Mouse (Mus musculus): ENCODE measurements around the gene L3mbtl4. TPM values are rescaled to one million over a fixed set of nuclear protein-coding genes. Genes with fewer than 3 reads are reported as not detected.

L3mbtl4 gene
- polyA plus RNA-seq, 1 experiment from 2014 or later: not detected

GRCm38 (mm10) chr17:68754789-68755188 is 481.2 kb downstream of the L3mbtl4 start:
- H3K4me2 ChIP-seq (ENCODE audit: low read length): no peak overlapping the region
- H3K27ac ChIP-seq (replicated peaks in 1 of 2; ENCODE audit: control insufficient read depth in 1 of 2, insufficient read depth in 1 of 2, low read depth in 2 of 2, low read length in 2 of 2): no peak overlapping the region
- 84% methylated on average over 11 of the region's 11 CpGs for WGBS
- H3K4me3 ChIP-seq (ENCODE audit: control insufficient read depth in 1 of 2, insufficient read depth in 1 of 2, low read depth in 1 of 2, low read length in 2 of 2): no peak overlapping the region
- no peaks in the 10 kb centered on the region for H3K9me3 ChIP-seq (ENCODE audit: control insufficient read depth, low read length)
- H3K9ac ChIP-seq (ENCODE audit: low read length): no peak overlapping the region
- H3K27me3 ChIP-seq (ENCODE audit: control insufficient read depth, insufficient read depth, low read length): no peaks in the 10 kb centered on the region
- no peaks in the 10 kb centered on the region for H3K36me3 ChIP-seq (ENCODE audit: control insufficient read depth, insufficient read depth, low read length)
- no peaks in the 10 kb centered on the region for H3K4me1 ChIP-seq (ENCODE audit: control insufficient read depth in 2 of 2, insufficient read depth in 2 of 2, low read length in 2 of 2)
- no peak for ATAC-seq (ENCODE audit: insufficient number of reproducible peaks, insufficient read depth, low FRiP score, low read depth)

DNA sequence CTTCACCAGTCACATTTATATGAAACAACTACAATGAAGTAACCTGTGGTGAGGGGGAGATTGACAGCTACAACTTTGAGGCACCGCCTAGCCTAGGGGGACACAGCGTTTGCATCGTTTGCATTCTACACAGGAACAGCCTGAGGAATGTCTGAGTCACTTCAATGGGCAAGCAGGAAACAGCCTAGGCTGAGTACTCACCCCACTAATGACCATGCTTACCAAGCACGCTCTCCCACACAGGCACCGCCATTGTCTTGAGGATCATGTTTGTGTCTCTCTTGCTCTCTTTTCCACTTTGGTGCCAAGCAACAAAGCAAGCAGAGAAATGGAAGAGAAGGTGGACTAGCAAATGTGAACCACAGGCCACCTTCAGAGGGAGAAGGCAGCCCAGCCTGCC is 484.8 kb downstream of the L3mbtl4 start:
- whole genome bisulfite sequencing: 49% methylated on average over 5 of the region's 5 CpGs

GRCm38 (mm10) chr17:68758936-68759335 is 485.3 kb downstream of the L3mbtl4 start:
- Histone ChIP-seq H3K4me1 (ENCODE audit: control insufficient read depth in 2 of 2, insufficient read depth in 2 of 2, low read length in 2 of 2) (no peaks in the 10 kb centered on the region), H3K4me2 (ENCODE audit: low read length) (no peak overlapping the region), H3K9me3 (ENCODE audit: control insufficient read depth, low read length) (no peaks in the 10 kb centered on the region), H3K36me3 (ENCODE audit: control insufficient read depth, insufficient read depth, low read length) (no peaks in the 10 kb centered on the region), H3K27me3 (ENCODE audit: control insufficient read depth, insufficient read depth, low read length) (no peaks in the 10 kb centered on the region), H3K9ac (ENCODE audit: low read length) (no peak overlapping the region), H3K4me3 (ENCODE audit: control insufficient read depth in 1 of 2, insufficient read depth in 1 of 2, low read depth in 1 of 2, low read length in 2 of 2) (no peak overlapping the region), H3K27ac (replicated peaks in 1 of 2; ENCODE audit: control insufficient read depth in 1 of 2, insufficient read depth in 1 of 2, low read depth in 2 of 2, low read length in 2 of 2) (no peak overlapping the region)
- WGBS: 50% methylated on average over 3 of the region's 3 CpGs
- ATAC-seq (ENCODE audit: insufficient number of reproducible peaks, insufficient read depth, low FRiP score, low read depth): no peak

More for the DNA sequence above, 484.8 kb downstream of the L3mbtl4 start:
- Histone ChIP-seq H3K36me3 (ENCODE audit: control insufficient read depth, insufficient read depth, low read length) (no peaks in the 10 kb centered on the region), H3K27me3 (ENCODE audit: control insufficient read depth, insufficient read depth, low read length) (no peaks in the 10 kb centered on the region), H3K4me1 (ENCODE audit: control insufficient read depth in 2 of 2, insufficient read depth in 2 of 2, low read length in 2 of 2) (no peaks in the 10 kb centered on the region), H3K27ac (replicated peaks in 1 of 2; ENCODE audit: control insufficient read depth in 1 of 2, insufficient read depth in 1 of 2, low read depth in 2 of 2, low read length in 2 of 2) (no peak overlapping the region), H3K9me3 (ENCODE audit: control insufficient read depth, low read length) (no peaks in the 10 kb centered on the region), H3K4me2 (ENCODE audit: low read length) (no peak overlapping the region), H3K9ac (ENCODE audit: low read length) (no peak overlapping the region), H3K4me3 (ENCODE audit: control insufficient read depth in 1 of 2, insufficient read depth in 1 of 2, low read depth in 1 of 2, low read length in 2 of 2) (no peak overlapping the region)
- ATAC-seq (ENCODE audit: insufficient number of reproducible peaks, insufficient read depth, low FRiP score, low read depth): no peak

- Histone ChIP-seq H3K4me1 (ENCODE audit: control insufficient read depth in 2 of 2, insufficient read depth in 2 of 2, low read length in 2 of 2) (no peaks in the 10 kb centered on the region), H3K4me3 (ENCODE audit: control insufficient read depth in 1 of 2, insufficient read depth in 1 of 2, low read depth in 1 of 2, low read length in 2 of 2) (no peak overlapping the region), H3K9me3 (ENCODE audit: control insufficient read depth, low read length) (no peaks in the 10 kb centered on the region), H3K36me3 (ENCODE audit: control insufficient read depth, insufficient read depth, low read length) (no peaks in the 10 kb centered on the region), H3K4me2 (ENCODE audit: low read length) (no peak overlapping the region), H3K27ac (replicated peaks in 1 of 2; ENCODE audit: control insufficient read depth in 1 of 2, insufficient read depth in 1 of 2, low read depth in 2 of 2, low read length in 2 of 2) (no peak overlapping the region), H3K9ac (ENCODE audit: low read length) (no peak overlapping the region), H3K27me3 (ENCODE audit: control insufficient read depth, insufficient read depth, low read length) (no peaks in the 10 kb centered on the region)
- no peak for ATAC-seq (ENCODE audit: insufficient number of reproducible peaks, insufficient read depth, low FRiP score, low read depth)
- 82% methylated on average over 1 of the region's 1 CpGs for WGBS
Observed at GRCm38 (mm10) chr17:68759978-68760377, 486.4 kb downstream of the L3mbtl4 start.

GRCm38 (mm10) chr17:68764329-68764880 is 490.8 kb downstream of the L3mbtl4 start:
- no peak overlapping the region for H3K27ac ChIP-seq (replicated peaks in 1 of 2; ENCODE audit: control insufficient read depth in 1 of 2, insufficient read depth in 1 of 2, low read depth in 2 of 2, low read length in 2 of 2)
- ATAC-seq (ENCODE audit: insufficient number of reproducible peaks, insufficient read depth, low FRiP score, low read depth): no peak
- H3K4me1 ChIP-seq (ENCODE audit: control insufficient read depth in 2 of 2, insufficient read depth in 2 of 2, low read length in 2 of 2): no peaks in the 10 kb centered on the region
- no peak overlapping the region for H3K4me2 ChIP-seq (ENCODE audit: low read length)
- H3K27me3 ChIP-seq (ENCODE audit: control insufficient read depth, insufficient read depth, low read length): no peaks in the 10 kb centered on the region
- no peak overlapping the region for H3K4me3 ChIP-seq (ENCODE audit: control insufficient read depth in 1 of 2, insufficient read depth in 1 of 2, low read depth in 1 of 2, low read length in 2 of 2)
- no peak overlapping the region for H3K9ac ChIP-seq (ENCODE audit: low read length)
- H3K9me3 ChIP-seq (ENCODE audit: control insufficient read depth, low read length): no peaks in the 10 kb centered on the region
- WGBS: 76% methylated on average over 10 of the region's 10 CpGs
- no peaks in the 10 kb centered on the region for H3K36me3 ChIP-seq (ENCODE audit: control insufficient read depth, insufficient read depth, low read length)

DNA sequence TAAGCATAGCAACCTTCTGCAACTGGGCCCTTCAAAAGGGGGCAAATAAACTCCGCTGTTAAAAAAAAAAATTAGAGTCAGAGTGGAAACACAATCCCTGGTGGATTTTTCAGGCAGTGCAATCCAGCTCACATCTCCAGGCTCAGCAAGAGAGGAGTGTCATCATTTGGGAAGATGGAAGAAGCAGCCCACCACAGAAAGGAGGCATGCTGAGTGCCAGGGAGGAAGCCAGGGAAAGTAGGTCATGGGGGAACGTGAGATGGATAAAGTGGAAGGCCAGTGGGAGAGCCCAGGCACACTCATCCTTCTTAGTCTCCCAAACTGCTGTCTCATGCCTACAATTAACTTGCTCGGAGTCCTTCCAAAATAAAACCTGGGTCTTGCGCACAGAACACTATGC is 496.0 kb downstream of the L3mbtl4 start:
- Histone ChIP-seq H3K27me3 (ENCODE audit: control insufficient read depth, insufficient read depth, low read length) (no peaks in the 10 kb centered on the region), H3K9ac (ENCODE audit: low read length) (no peak overlapping the region), H3K9me3 (ENCODE audit: control insufficient read depth, low read length) (no peaks in the 10 kb centered on the region), H3K27ac (replicated peaks in 1 of 2; ENCODE audit: control insufficient read depth in 1 of 2, insufficient read depth in 1 of 2, low read depth in 2 of 2, low read length in 2 of 2) (no peak overlapping the region), H3K36me3 (ENCODE audit: control insufficient read depth, insufficient read depth, low read length) (no peaks in the 10 kb centered on the region), H3K4me3 (ENCODE audit: control insufficient read depth in 1 of 2, insufficient read depth in 1 of 2, low read depth in 1 of 2, low read length in 2 of 2) (no peak overlapping the region), H3K4me2 (ENCODE audit: low read length) (no peak overlapping the region), H3K4me1 (ENCODE audit: control insufficient read depth in 2 of 2, insufficient read depth in 2 of 2, low read length in 2 of 2) (no peaks in the 10 kb centered on the region)
- 74% methylated on average over 4 of the region's 4 CpGs for WGBS
- no peak for ATAC-seq (ENCODE audit: insufficient number of reproducible peaks, insufficient read depth, low FRiP score, low read depth)

DNA sequence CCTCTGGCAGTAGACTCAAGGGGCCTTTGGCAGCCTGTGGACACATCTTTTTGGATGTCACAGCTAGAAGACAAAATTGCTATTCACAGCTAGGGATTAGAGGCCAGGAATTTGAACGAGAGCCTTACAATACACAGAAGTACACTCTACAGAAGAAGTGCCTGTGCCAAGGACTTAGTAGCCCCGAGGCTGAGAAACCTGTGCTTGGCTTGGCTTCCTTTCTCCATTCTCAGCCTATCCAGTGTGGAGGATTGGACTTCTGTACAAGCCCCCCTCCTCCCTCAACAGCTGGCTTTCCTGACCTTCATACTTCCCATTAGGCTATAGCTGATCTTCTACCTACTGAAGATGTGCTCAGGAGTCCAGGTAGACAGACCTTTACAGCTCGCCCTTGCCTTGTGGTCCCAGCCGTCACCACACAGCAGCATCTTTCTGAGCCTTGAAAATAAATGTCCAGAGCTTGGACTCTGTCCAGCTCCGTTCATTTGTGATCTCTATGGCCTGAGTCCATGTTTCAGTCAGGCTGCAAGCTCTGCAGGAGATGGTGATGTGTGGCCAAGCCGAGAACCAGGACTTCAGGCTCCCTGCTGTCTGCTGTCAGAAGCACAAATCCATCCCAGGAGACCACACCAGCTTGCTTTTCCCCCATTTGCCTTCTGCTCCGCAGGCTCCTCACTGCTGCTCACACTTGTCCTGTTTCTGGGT is 497.6 kb downstream of the L3mbtl4 start:
- Histone ChIP-seq H3K4me3 (ENCODE audit: control insufficient read depth in 1 of 2, insufficient read depth in 1 of 2, low read depth in 1 of 2, low read length in 2 of 2) (no peak overlapping the region), H3K4me1 (ENCODE audit: control insufficient read depth in 2 of 2, insufficient read depth in 2 of 2, low read length in 2 of 2) (no peaks in the 10 kb centered on the region), H3K27me3 (ENCODE audit: control insufficient read depth, insufficient read depth, low read length) (no peaks in the 10 kb centered on the region), H3K9me3 (ENCODE audit: control insufficient read depth, low read length) (no peaks in the 10 kb centered on the region), H3K9ac (ENCODE audit: low read length) (no peak overlapping the region), H3K36me3 (ENCODE audit: control insufficient read depth, insufficient read depth, low read length) (no peaks in the 10 kb centered on the region), H3K27ac (replicated peaks in 1 of 2; ENCODE audit: control insufficient read depth in 1 of 2, insufficient read depth in 1 of 2, low read depth in 2 of 2, low read length in 2 of 2) (no peak overlapping the region), H3K4me2 (ENCODE audit: low read length) (no peak overlapping the region)
- no peak for ATAC-seq (ENCODE audit: insufficient number of reproducible peaks, insufficient read depth, low FRiP score, low read depth)
- WGBS: 50% methylated on average over 7 of the region's 7 CpGs

DNA sequence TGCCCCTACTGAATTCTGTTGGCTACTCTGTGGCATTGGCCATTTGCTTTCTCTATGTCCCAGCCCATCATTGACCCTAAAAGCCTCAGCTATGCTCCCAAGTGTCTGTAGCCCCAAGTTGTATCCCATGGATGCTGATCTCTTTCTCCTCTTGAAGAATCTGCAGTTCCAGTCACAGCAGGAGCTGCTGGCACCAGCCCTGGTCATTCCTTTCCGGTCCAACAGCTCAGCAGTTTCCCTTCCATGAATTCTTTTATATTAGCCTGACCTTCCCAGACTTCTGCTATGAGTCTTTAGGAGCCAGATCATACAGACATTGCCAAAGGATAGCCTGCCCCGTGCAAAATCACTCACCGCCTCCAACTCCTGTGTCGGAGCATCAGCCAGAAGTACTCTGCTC is 520.1 kb downstream of the L3mbtl4 start:
- Histone ChIP-seq H3K36me3 (ENCODE audit: control insufficient read depth, insufficient read depth, low read length) (no peaks in the 10 kb centered on the region), H3K4me2 (ENCODE audit: low read length) (no peak overlapping the region), H3K9me3 (ENCODE audit: control insufficient read depth, low read length) (no peaks in the 10 kb centered on the region), H3K27me3 (ENCODE audit: control insufficient read depth, insufficient read depth, low read length) (no peaks in the 10 kb centered on the region), H3K4me1 (ENCODE audit: control insufficient read depth in 2 of 2, insufficient read depth in 2 of 2, low read length in 2 of 2) (no peaks in the 10 kb centered on the region), H3K9ac (ENCODE audit: low read length) (no peak overlapping the region), H3K27ac (replicated peaks in 1 of 2; ENCODE audit: control insufficient read depth in 1 of 2, insufficient read depth in 1 of 2, low read depth in 2 of 2, low read length in 2 of 2) (no peak overlapping the region), H3K4me3 (ENCODE audit: control insufficient read depth in 1 of 2, insufficient read depth in 1 of 2, low read depth in 1 of 2, low read length in 2 of 2) (no peak overlapping the region)
- no peak for ATAC-seq (ENCODE audit: insufficient number of reproducible peaks, insufficient read depth, low FRiP score, low read depth)
- WGBS: 81% methylated on average over 4 of the region's 4 CpGs

Measured in heart, embryonic 14.5 days (tissue).